Mouse (Mus musculus) ovary, adult 18-20 months (tissue): ENCODE results near the gene Cts3.
"Not testable (repeated sequence)": the region's sequence is repeated elsewhere in the genome, so short reads cannot be mapped to it uniquely, and the experiment has no call there.

Experiments used
- DNase-seq: peaks from one replicate; pipeline ENCODE4 v3.0.0; 2022; ENCODE audit warnings: low spot score, mixed read lengths

Cts3 gene

GRCm38 (mm10) chr13:61570027-61570426 lies at the start of gene Cts3:
TSS of gene Cts3 (minus strand) at chr13:61570127.
- DNase-seq, result no peak

GRCm38 (mm10) chr13:61568074-61568473 lies 1.9 kb downstream of the Cts3 start, which contains the start of gene Gm49352:
TSS of gene Gm49352 (minus strand) at chr13:61568174.
- DNase-seq, result not testable (repeated sequence)

- DNase-seq, result no peak
Measured at GRCm38 (mm10) chr13:61541631-61542030, 28.3 kb downstream of the Cts3 start, which contains the start of gene Ctsm. TSS of gene Ctsm (minus strand) at chr13:61541839.
